Mouse (Mus musculus): ENCODE data around the gene Gcnt7. TPM values are rescaled to one million over a fixed set of nuclear protein-coding genes. Genes with fewer than 3 reads are reported as not detected.
A peak's percentile ranks its signal among the peaks of the same experiment; 100 is the strongest.

The Gcnt7 gene
- polyA plus RNA-seq, 1 experiment from 2014 or later: 1.9 TPM

GRCm38 (mm10) chr2:172416218-172416617 lies 42.2 kb downstream of the Gcnt7 start:
- Histone ChIP-seq H3K27ac (ENCODE audit: low read length) (no peak overlapping the region), H3K4me2 (ENCODE audit: low read depth, low read length) (no peak overlapping the region), H3K36me3 (ENCODE audit: control insufficient read depth, insufficient read depth, low read length) (no peaks in the 10 kb centered on the region), H3K27me3 (ENCODE audit: control insufficient read depth, insufficient read depth, low read depth, low read length) (no peaks in the 10 kb centered on the region), H3K9ac (ENCODE audit: low read length) (no peak overlapping the region), H3K9me3 (ENCODE audit: control insufficient read depth, low read length) (no peaks in the 10 kb centered on the region), H3K4me3 (ENCODE audit: low read length) (no peak overlapping the region), H3K4me1 (replicated peaks; ENCODE audit: control insufficient read depth, insufficient read depth, low read length) (peaks cover 4% of the 10 kb centered on the region)
- no peak for ATAC-seq (ENCODE audit: low read depth)
- 61% methylated on average over 12 of the region's 12 CpGs for WGBS

DNA sequence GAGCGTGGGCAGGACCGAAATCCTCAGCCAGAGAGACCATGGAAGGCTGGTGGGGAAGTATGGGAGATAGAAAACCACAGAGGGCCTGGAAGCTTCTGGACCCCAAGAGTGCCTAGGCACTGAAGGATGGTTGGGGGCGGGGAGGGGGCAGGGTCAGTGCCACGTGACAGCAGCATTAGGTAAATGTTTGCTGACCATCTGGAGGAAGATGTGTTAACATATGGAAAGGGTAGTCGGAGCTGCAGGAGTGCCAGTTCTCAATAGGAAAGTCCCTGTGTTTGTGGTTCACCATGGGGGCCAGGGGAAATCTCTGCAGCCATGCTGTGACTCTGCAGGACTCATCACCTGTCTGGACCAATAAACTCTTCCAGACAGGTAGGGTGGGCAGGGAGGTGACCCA lies 44.5 kb downstream of the Gcnt7 start:
- H3K4me1 ChIP-seq (replicated peaks; ENCODE audit: control insufficient read depth, insufficient read depth, low read length): peaks cover 4% of the 10 kb centered on the region
- 42% methylated on average over 5 of the region's 5 CpGs for WGBS
- H3K9me3 ChIP-seq (ENCODE audit: control insufficient read depth, low read length): no peaks in the 10 kb centered on the region
- H3K9ac ChIP-seq (ENCODE audit: low read length): no peak overlapping the region
- no peak overlapping the region for H3K4me2 ChIP-seq (ENCODE audit: low read depth, low read length)
- no peak for ATAC-seq (ENCODE audit: low read depth)
- no peak overlapping the region for H3K4me3 ChIP-seq (ENCODE audit: low read length)
- no peaks in the 10 kb centered on the region for H3K36me3 ChIP-seq (ENCODE audit: control insufficient read depth, insufficient read depth, low read length)
- H3K27ac ChIP-seq (ENCODE audit: low read length): peak overlapping the region; percentile 73
- H3K27me3 ChIP-seq (ENCODE audit: control insufficient read depth, insufficient read depth, low read depth, low read length): no peaks in the 10 kb centered on the region

DNA sequence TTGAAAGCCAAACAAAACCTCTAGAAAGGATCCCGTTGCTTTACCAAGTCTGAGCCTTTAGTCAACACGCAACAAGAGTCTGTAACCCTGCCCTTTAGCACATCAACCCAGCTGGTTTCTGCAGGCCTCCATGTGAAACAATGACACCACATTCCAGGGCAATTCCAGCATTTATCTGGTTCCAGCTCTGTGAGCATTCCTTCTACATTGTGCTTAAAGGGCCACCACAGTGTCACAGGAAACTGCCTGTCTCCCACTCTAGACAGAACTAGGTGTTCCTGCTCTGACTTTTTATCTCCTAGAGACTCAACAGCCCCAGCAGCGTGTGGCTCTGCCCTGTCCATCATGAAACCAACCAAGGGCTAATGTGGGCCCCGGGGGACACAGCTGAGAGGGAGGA lies 45.1 kb downstream of the Gcnt7 start:
- ATAC-seq (ENCODE audit: low read depth): peak; percentile 57
- Histone ChIP-seq H3K36me3 (ENCODE audit: control insufficient read depth, insufficient read depth, low read length) (no peaks in the 10 kb centered on the region), H3K27ac (ENCODE audit: low read length) (peak overlapping the region; percentile 73), H3K27me3 (ENCODE audit: control insufficient read depth, insufficient read depth, low read depth, low read length) (no peaks in the 10 kb centered on the region), H3K9me3 (ENCODE audit: control insufficient read depth, low read length) (no peaks in the 10 kb centered on the region), H3K9ac (ENCODE audit: low read length) (no peak overlapping the region), H3K4me3 (ENCODE audit: low read length) (no peak overlapping the region), H3K4me1 (replicated peaks; ENCODE audit: control insufficient read depth, insufficient read depth, low read length) (peaks cover 4% of the 10 kb centered on the region), H3K4me2 (ENCODE audit: low read depth, low read length) (no peak overlapping the region)
- WGBS: 9% methylated on average over 4 of the region's 4 CpGs

DNA sequence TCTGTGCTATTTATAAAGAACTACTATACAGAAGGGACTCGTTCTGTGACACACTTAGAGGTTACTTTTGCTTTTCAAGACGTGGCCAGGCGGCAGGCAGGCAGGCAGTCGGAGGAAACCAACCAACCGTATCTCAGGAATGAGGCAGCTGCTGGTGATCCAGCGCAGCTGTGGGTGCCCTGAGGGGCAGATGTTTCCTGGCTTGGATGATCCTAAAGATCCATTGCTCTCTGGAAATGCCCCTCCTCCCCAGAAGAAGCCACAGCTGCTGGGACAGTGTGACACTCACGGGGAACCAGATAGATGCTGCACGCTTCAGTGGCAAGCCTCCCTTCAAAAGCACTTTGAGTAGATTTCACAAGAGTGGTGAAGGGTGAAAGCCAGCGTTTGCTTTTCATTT lies 45.9 kb downstream of the Gcnt7 start:
- peak; percentile 83 for ATAC-seq (ENCODE audit: low read depth)
- no peaks in the 10 kb centered on the region for H3K27me3 ChIP-seq (ENCODE audit: control insufficient read depth, insufficient read depth, low read depth, low read length)
- peak overlapping the region; percentile 73; the same call in 1 of the 2 replicates for H3K27ac ChIP-seq (ENCODE audit: low read length)
- H3K4me1 ChIP-seq (replicated peaks; ENCODE audit: control insufficient read depth, insufficient read depth, low read length): peaks cover 4% of the 10 kb centered on the region
- H3K9me3 ChIP-seq (ENCODE audit: control insufficient read depth, low read length): no peaks in the 10 kb centered on the region
- no peak overlapping the region for H3K4me2 ChIP-seq (ENCODE audit: low read depth, low read length)
- no peak overlapping the region for H3K4me3 ChIP-seq (ENCODE audit: low read length)
- no peaks in the 10 kb centered on the region for H3K36me3 ChIP-seq (ENCODE audit: control insufficient read depth, insufficient read depth, low read length)
- no peak overlapping the region for H3K9ac ChIP-seq (ENCODE audit: low read length)
- 6% methylated on average over 9 of the region's 9 CpGs for WGBS

DNA sequence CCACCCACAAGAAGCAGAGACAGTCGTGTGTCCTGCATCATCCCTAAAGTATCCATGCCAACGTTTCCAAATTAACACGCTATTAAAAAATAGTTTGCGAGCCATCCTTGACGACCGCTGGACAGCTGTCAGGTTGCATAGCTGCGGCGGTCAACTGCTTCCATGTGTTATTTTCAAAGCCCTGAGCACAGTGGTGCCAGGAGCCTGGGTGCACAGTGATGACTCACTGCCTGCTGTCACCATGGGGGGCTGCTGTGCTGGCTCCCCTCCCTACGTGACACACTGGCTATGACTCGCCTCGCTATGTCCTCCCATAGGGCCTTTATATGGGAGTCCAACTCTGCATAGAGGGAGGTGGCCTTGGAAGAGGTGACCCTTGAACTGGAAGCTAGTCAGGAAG lies 47.3 kb downstream of the Gcnt7 start:
- peak; percentile 91 for ATAC-seq (ENCODE audit: low read depth)
- Histone ChIP-seq H3K27ac (ENCODE audit: low read length) (peak overlapping the region; percentile 94), H3K9ac (ENCODE audit: low read length) (no peak overlapping the region), H3K27me3 (ENCODE audit: control insufficient read depth, insufficient read depth, low read depth, low read length) (no peaks in the 10 kb centered on the region), H3K4me3 (ENCODE audit: low read length) (no peak overlapping the region), H3K9me3 (ENCODE audit: control insufficient read depth, low read length) (no peaks in the 10 kb centered on the region), H3K4me1 (replicated peaks; ENCODE audit: control insufficient read depth, insufficient read depth, low read length) (peaks cover 4% of the 10 kb centered on the region), H3K36me3 (ENCODE audit: control insufficient read depth, insufficient read depth, low read length) (no peaks in the 10 kb centered on the region), H3K4me2 (ENCODE audit: low read depth, low read length) (no peak overlapping the region)
- WGBS: 52% methylated on average over 11 of the region's 11 CpGs

- WGBS: 49% methylated on average over 2 of the region's 2 CpGs
- H3K9me3 ChIP-seq (ENCODE audit: control insufficient read depth, low read length): no peaks in the 10 kb centered on the region
- no peaks in the 10 kb centered on the region for H3K27me3 ChIP-seq (ENCODE audit: control insufficient read depth, insufficient read depth, low read depth, low read length)
- H3K27ac ChIP-seq (ENCODE audit: low read length): peak overlapping the region; percentile 69
- H3K9ac ChIP-seq (ENCODE audit: low read length): no peak overlapping the region
- no peak overlapping the region for H3K4me2 ChIP-seq (ENCODE audit: low read depth, low read length)
- no peaks in the 10 kb centered on the region for H3K36me3 ChIP-seq (ENCODE audit: control insufficient read depth, insufficient read depth, low read length)
- no peak overlapping the region for H3K4me3 ChIP-seq (ENCODE audit: low read length)
- peaks cover 4% of the 10 kb centered on the region for H3K4me1 ChIP-seq (replicated peaks; ENCODE audit: control insufficient read depth, insufficient read depth, low read length)
- ATAC-seq (ENCODE audit: low read depth): peak; percentile 16
These were observed 47.7 kb downstream of the Gcnt7 start for GRCm38 (mm10) chr2:172410686-172411085.

DNA sequence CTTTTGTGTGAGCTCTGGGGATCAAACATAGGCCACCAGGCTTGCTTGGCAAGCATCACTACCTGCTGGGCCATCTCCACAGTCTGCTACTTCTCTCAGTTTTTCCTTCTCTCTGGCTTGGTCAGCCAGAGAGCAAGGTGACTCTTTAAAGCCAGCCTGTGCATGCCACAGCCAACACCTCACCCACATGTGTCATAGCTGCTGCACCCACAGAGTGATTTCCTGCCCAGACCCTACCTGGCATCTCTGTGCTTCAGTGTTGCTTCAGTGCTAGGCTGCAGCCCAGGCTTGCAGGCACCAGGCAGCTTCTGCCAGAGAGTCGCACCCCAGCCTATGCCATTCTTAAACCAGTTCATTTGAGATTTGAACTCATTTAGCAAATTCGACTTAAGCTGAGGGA lies 50.9 kb downstream of the Gcnt7 start:
- Histone ChIP-seq H3K27me3 (ENCODE audit: control insufficient read depth, insufficient read depth, low read depth, low read length) (no peaks in the 10 kb centered on the region), H3K9me3 (ENCODE audit: control insufficient read depth, low read length) (no peaks in the 10 kb centered on the region), H3K9ac (ENCODE audit: low read length) (no peak overlapping the region), H3K36me3 (ENCODE audit: control insufficient read depth, insufficient read depth, low read length) (no peaks in the 10 kb centered on the region), H3K4me2 (ENCODE audit: low read depth, low read length) (no peak overlapping the region), H3K27ac (ENCODE audit: low read length) (no peak overlapping the region), H3K4me3 (ENCODE audit: low read length) (no peak overlapping the region), H3K4me1 (replicated peaks; ENCODE audit: control insufficient read depth, insufficient read depth, low read length) (no peaks in the 10 kb centered on the region)
- ATAC-seq (ENCODE audit: low read depth): no peak
- 77% methylated on average over 2 of the region's 2 CpGs for WGBS

DNA sequence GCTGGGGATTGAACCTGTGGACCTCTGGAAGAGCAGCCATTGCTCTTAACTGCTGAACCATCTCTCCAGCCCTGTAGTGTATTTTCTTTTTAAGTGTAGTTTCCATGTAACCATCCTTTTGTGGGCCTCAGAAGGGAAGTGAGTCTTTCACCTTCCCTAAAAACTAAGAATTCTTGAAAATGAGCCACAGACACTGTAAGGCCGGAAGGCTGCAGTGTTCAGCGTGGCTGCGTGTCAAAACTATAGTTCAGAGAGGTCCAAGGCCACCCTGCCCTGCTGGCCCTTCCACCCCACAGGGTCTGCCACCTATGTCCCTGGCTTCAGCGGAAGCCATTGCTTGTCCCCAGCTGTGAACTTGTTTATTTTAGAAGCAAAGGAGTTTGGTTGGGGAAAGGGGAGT lies 52.2 kb downstream of the Gcnt7 start:
- no peaks in the 10 kb centered on the region for H3K36me3 ChIP-seq (ENCODE audit: control insufficient read depth, insufficient read depth, low read length)
- H3K4me2 ChIP-seq (ENCODE audit: low read depth, low read length): no peak overlapping the region
- H3K4me1 ChIP-seq (replicated peaks; ENCODE audit: control insufficient read depth, insufficient read depth, low read length): no peaks in the 10 kb centered on the region
- H3K4me3 ChIP-seq (ENCODE audit: low read length): no peak overlapping the region
- no peaks in the 10 kb centered on the region for H3K27me3 ChIP-seq (ENCODE audit: control insufficient read depth, insufficient read depth, low read depth, low read length)
- H3K27ac ChIP-seq (ENCODE audit: low read length): no peak overlapping the region
- 43% methylated on average over 4 of the region's 4 CpGs for WGBS
- H3K9me3 ChIP-seq (ENCODE audit: control insufficient read depth, low read length): no peaks in the 10 kb centered on the region
- ATAC-seq (ENCODE audit: low read depth): no peak
- H3K9ac ChIP-seq (ENCODE audit: low read length): no peak overlapping the region

- Histone ChIP-seq H3K4me1 (replicated peaks; ENCODE audit: control insufficient read depth, insufficient read depth, low read length) (peaks cover 2% of the 10 kb centered on the region; the same call in 1 of the 2 replicates), H3K9me3 (ENCODE audit: control insufficient read depth, low read length) (no peaks in the 10 kb centered on the region), H3K36me3 (ENCODE audit: control insufficient read depth, insufficient read depth, low read length) (no peaks in the 10 kb centered on the region), H3K27me3 (ENCODE audit: control insufficient read depth, insufficient read depth, low read depth, low read length) (no peaks in the 10 kb centered on the region), H3K9ac (ENCODE audit: low read length) (no peak overlapping the region), H3K4me2 (ENCODE audit: low read depth, low read length) (no peak overlapping the region), H3K27ac (ENCODE audit: low read length) (no peak overlapping the region), H3K4me3 (ENCODE audit: low read length) (no peak overlapping the region)
- ATAC-seq (ENCODE audit: low read depth): no peak
- 48% methylated on average over 3 of the region's 3 CpGs for WGBS
These were observed 53.4 kb downstream of the Gcnt7 start for GRCm38 (mm10) chr2:172405011-172405410.

GRCm38 (mm10) chr2:172404239-172404638 lies 54.2 kb downstream of the Gcnt7 start:
- no peak for ATAC-seq (ENCODE audit: low read depth)
- Histone ChIP-seq H3K4me3 (ENCODE audit: low read length) (no peak overlapping the region), H3K27me3 (ENCODE audit: control insufficient read depth, insufficient read depth, low read depth, low read length) (no peaks in the 10 kb centered on the region), H3K36me3 (ENCODE audit: control insufficient read depth, insufficient read depth, low read length) (no peaks in the 10 kb centered on the region), H3K27ac (ENCODE audit: low read length) (no peak overlapping the region), H3K4me1 (replicated peaks; ENCODE audit: control insufficient read depth, insufficient read depth, low read length) (peaks cover 4% of the 10 kb centered on the region; the same call in 1 of the 2 replicates), H3K9me3 (ENCODE audit: control insufficient read depth, low read length) (no peaks in the 10 kb centered on the region), H3K4me2 (ENCODE audit: low read depth, low read length) (no peak overlapping the region), H3K9ac (ENCODE audit: low read length) (no peak overlapping the region)
- 46% methylated on average over 7 of the region's 7 CpGs for WGBS

Measured in lung, embryonic 16.5 days (tissue).